Comparison of ENCODE assay signal across 19 mouse cellular contexts in the genomic region with DNA sequence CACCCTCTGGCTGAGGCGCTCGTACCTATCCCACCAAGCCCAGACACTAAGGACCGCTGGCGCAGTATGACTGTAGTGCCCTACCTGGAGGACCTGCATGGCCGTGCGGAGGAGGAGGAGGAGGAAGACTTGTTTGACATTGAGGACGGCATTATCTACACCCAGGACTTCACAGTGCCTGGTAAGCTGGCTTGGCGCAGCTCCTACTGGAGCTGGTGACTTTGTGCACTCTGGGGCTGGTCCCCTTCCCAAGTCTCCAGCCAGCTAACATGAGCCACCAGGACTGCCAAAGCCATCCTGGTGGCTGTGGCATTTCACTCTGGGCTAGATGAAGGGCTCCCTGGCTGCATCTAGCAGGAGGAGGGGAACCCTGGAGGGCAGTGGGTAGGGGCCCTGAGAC. TPM values are rescaled to one million over a fixed set of nuclear protein-coding genes. Genes with fewer than 3 reads are reported as not detected.
DNase-seq lines count a peak whose midpoint lies in the region; ATAC-seq and TF ChIP-seq lines count a peak whose summit lies in the region.
"Had no signal": no experiment of that assay in that cellular context is flagged by ENCODE, and none has a peak within 500 bp of the region (broad histone marks: within the 10 kb centered on the region; RNA-seq: fewer than 3 reads in every experiment).

No protein-coding gene starts in this region.

- DNase-seq in forebrain, embryonic 11.5 days (ENCODE audit: low spot score): no peak
- no peak for DNase-seq in hindbrain, embryonic 10.5 days (ENCODE audit: low spot score)
- no peak for DNase-seq in liver, embryonic 13.5 days
- no peak for DNase-seq in liver, embryonic 11.5 days (ENCODE audit: low spot score)
- no peak for DNase-seq in kidney, postnatal 14 days
- DNase-seq: adrenal gland, postnatal 25 days; gastrocnemius, postnatal 14 days; heart, adult 18-20 months; heart, postnatal 10 days; kidney, adult 11 months had no signal

- peaks cover 99% of the 10 kb centered on the region for H3K36me3 ChIP-seq in forebrain, embryonic 13.5 days (ENCODE audit: poor library complexity, severe bottlenecking)
- peaks cover 18% of the 10 kb centered on the region for H3K36me3 ChIP-seq in forebrain, embryonic 11.5 days (ENCODE audit: control insufficient read depth, insufficient read depth, low read length)
- peaks cover 100% of the 10 kb centered on the region for H3K36me3 ChIP-seq in hindbrain, embryonic 10.5 days
- H3K36me3 ChIP-seq in hindbrain, embryonic 16.5 days (ENCODE audit: control insufficient read depth, insufficient read depth, low read length): peaks cover 49% of the 10 kb centered on the region
- H3K36me3 ChIP-seq in liver, embryonic 13.5 days: peaks cover 99% of the 10 kb centered on the region
- H3K36me3 ChIP-seq in liver, embryonic 11.5 days (ENCODE audit: control insufficient read depth, insufficient read depth, low read length): peaks cover 70% of the 10 kb centered on the region
- H3K36me3 ChIP-seq in myocyte (ENCODE audit: control insufficient read depth, insufficient read depth): peaks cover 6% of the 10 kb centered on the region

- 94% methylated on average over 8 of the region's 8 CpGs for WGBS in forebrain, embryonic 13.5 days
- 94% methylated on average over 8 of the region's 8 CpGs for WGBS in forebrain, embryonic 11.5 days
- 95% methylated on average over 8 of the region's 8 CpGs for WGBS in hindbrain, embryonic 10.5 days
- WGBS in hindbrain, embryonic 16.5 days: 93% methylated on average over 6 of the region's 8 CpGs
- 95% methylated on average over 8 of the region's 8 CpGs for WGBS in liver, embryonic 13.5 days (ENCODE audit: insufficient replicate concordance)
- 96% methylated on average over 8 of the region's 8 CpGs for WGBS in liver, embryonic 11.5 days

- peaks cover 31% of the 10 kb centered on the region for H3K79me2 ChIP-seq in myocyte (ENCODE audit: control insufficient read depth, insufficient read depth)

- peak overlapping the region; percentile 2; the same call in 1 of the 2 replicates for H3K4me3 ChIP-seq in forebrain, embryonic 13.5 days
- H3K4me3 ChIP-seq in forebrain, embryonic 11.5 days (ENCODE audit: low read depth, low read length): no peak overlapping the region
- 0 out of 2 replicates have a peak overlapping the region, but pooled peaks have one; percentile 6 for H3K4me3 ChIP-seq in hindbrain, embryonic 10.5 days
- H3K4me3 ChIP-seq in hindbrain, embryonic 16.5 days (ENCODE audit: low read length): no peak overlapping the region
- no peak overlapping the region for H3K4me3 ChIP-seq in liver, embryonic 13.5 days (replicated peaks)
- H3K4me3 ChIP-seq in liver, embryonic 11.5 days (ENCODE audit: low read depth, low read length): no peak overlapping the region
- no peak overlapping the region for H3K4me3 ChIP-seq in myocyte
- H3K4me3 ChIP-seq: forebrain, embryonic 15.5 days; heart, embryonic 10.5 days; hindbrain, embryonic 15.5 days had no signal

- H3K9ac ChIP-seq in forebrain, embryonic 13.5 days: no peak overlapping the region
- no peak overlapping the region for H3K9ac ChIP-seq in forebrain, embryonic 11.5 days (ENCODE audit: low read length)
- no peak overlapping the region for H3K9ac ChIP-seq in hindbrain, embryonic 16.5 days (ENCODE audit: low read depth, low read length)
- H3K9ac ChIP-seq in liver, embryonic 13.5 days: no peak overlapping the region
- H3K9ac ChIP-seq in liver, embryonic 11.5 days (ENCODE audit: low read depth, low read length): no peak overlapping the region
- H3K9ac ChIP-seq: forebrain, embryonic 15.5 days; hindbrain, embryonic 15.5 days had no signal

- H3K4me2 ChIP-seq in forebrain, embryonic 13.5 days: no peak overlapping the region
- H3K4me2 ChIP-seq in forebrain, embryonic 11.5 days (ENCODE audit: low read depth, low read length, severe bottlenecking): no peak overlapping the region
- H3K4me2 ChIP-seq in hindbrain, embryonic 16.5 days (ENCODE audit: low read length): no peak overlapping the region
- no peak overlapping the region for H3K4me2 ChIP-seq in liver, embryonic 13.5 days
- H3K4me2 ChIP-seq in liver, embryonic 11.5 days: no peak overlapping the region
- no peak overlapping the region for H3K4me2 ChIP-seq in myocyte (ENCODE audit: low read depth)
- H3K4me2 ChIP-seq: forebrain, embryonic 15.5 days; hindbrain, embryonic 15.5 days had no signal

- H3K27me3 ChIP-seq in forebrain, embryonic 13.5 days: no peaks in the 10 kb centered on the region
- no peaks in the 10 kb centered on the region for H3K27me3 ChIP-seq in forebrain, embryonic 11.5 days (ENCODE audit: control insufficient read depth, insufficient read depth, low read length)
- H3K27me3 ChIP-seq in hindbrain, embryonic 10.5 days (ENCODE audit: insufficient read depth, poor library complexity, severe bottlenecking): peaks cover 29% of the 10 kb centered on the region
- no peaks in the 10 kb centered on the region for H3K27me3 ChIP-seq in hindbrain, embryonic 16.5 days (replicated peaks; ENCODE audit: control insufficient read depth, insufficient read depth, low read length)
- H3K27me3 ChIP-seq in liver, embryonic 13.5 days: no peaks in the 10 kb centered on the region
- H3K27me3 ChIP-seq in liver, embryonic 11.5 days (replicated peaks; ENCODE audit: control insufficient read depth, insufficient read depth, low read length): no peaks in the 10 kb centered on the region
- H3K27me3 ChIP-seq in myocyte (ENCODE audit: control insufficient read depth, insufficient read depth, insufficient read length): no peaks in the 10 kb centered on the region
- H3K27me3 ChIP-seq: CH12.LX; forebrain, embryonic 15.5 days; hindbrain, embryonic 15.5 days; Patski had no signal

- no peak for TF ChIP-seq POLR2A in myocyte (IDR thresholded peaks at IDR 0.05; ENCODE audit: insufficient read length, low read depth)

- H3K9me3 ChIP-seq in forebrain, embryonic 13.5 days (replicated peaks): no peaks in the 10 kb centered on the region
- no peaks in the 10 kb centered on the region for H3K9me3 ChIP-seq in forebrain, embryonic 11.5 days (ENCODE audit: control insufficient read depth, low read length)
- no peaks in the 10 kb centered on the region for H3K9me3 ChIP-seq in hindbrain, embryonic 10.5 days
- no peaks in the 10 kb centered on the region for H3K9me3 ChIP-seq in hindbrain, embryonic 16.5 days (ENCODE audit: control insufficient read depth, low read length)
- no peaks in the 10 kb centered on the region for H3K9me3 ChIP-seq in liver, embryonic 13.5 days (replicated peaks)
- H3K9me3 ChIP-seq in liver, embryonic 11.5 days (ENCODE audit: control insufficient read depth, low read length): no peaks in the 10 kb centered on the region
- H3K9me3 ChIP-seq: forebrain, embryonic 15.5 days; heart, embryonic 10.5 days; hindbrain, embryonic 15.5 days had no signal

- no peak overlapping the region for H3ac ChIP-seq in myocyte (ENCODE audit: control insufficient read depth, insufficient read length)

- no peak overlapping the region for H3K27ac ChIP-seq in forebrain, embryonic 13.5 days
- H3K27ac ChIP-seq in forebrain, embryonic 11.5 days (ENCODE audit: low read depth, low read length): no peak overlapping the region
- no peak overlapping the region for H3K27ac ChIP-seq in hindbrain, embryonic 10.5 days
- no peak overlapping the region for H3K27ac ChIP-seq in hindbrain, embryonic 16.5 days (ENCODE audit: low read depth, low read length)
- peak overlapping the region; percentile 95 for H3K27ac ChIP-seq in liver, embryonic 13.5 days
- no peak overlapping the region; the same call in 1 of the 2 replicates for H3K27ac ChIP-seq in liver, embryonic 11.5 days (ENCODE audit: low read depth, low read length)
- H3K27ac ChIP-seq: forebrain, embryonic 15.5 days; heart, embryonic 10.5 days; hindbrain, embryonic 15.5 days had no signal

- no peak for ATAC-seq in forebrain, embryonic 13.5 days
- ATAC-seq in forebrain, embryonic 11.5 days (replicated peaks; ENCODE audit: low FRiP score): no peak
- ATAC-seq in hindbrain, embryonic 16.5 days: no peak
- no peak for ATAC-seq in liver, embryonic 13.5 days (ENCODE audit: low read depth)
- no peak for ATAC-seq in liver, embryonic 11.5 days (replicated peaks; ENCODE audit: low FRiP score)
- ATAC-seq: activated CD4-positive, CD25-positive, alpha-beta regulatory T cell, adult 4 months; forebrain, embryonic 15.5 days; Patski had no signal

- peaks cover 17% of the 10 kb centered on the region for H3K4me1 ChIP-seq in forebrain, embryonic 13.5 days
- peaks cover 7% of the 10 kb centered on the region; the same call in 1 of the 2 replicates for H3K4me1 ChIP-seq in forebrain, embryonic 11.5 days (replicated peaks; ENCODE audit: control insufficient read depth, insufficient read depth, low read length)
- H3K4me1 ChIP-seq in hindbrain, embryonic 10.5 days (replicated peaks): peaks cover 36% of the 10 kb centered on the region
- peaks cover 11% of the 10 kb centered on the region for H3K4me1 ChIP-seq in hindbrain, embryonic 16.5 days (ENCODE audit: control insufficient read depth, insufficient read depth, low read depth, low read length)
- peaks cover 88% of the 10 kb centered on the region for H3K4me1 ChIP-seq in liver, embryonic 13.5 days (replicated peaks)
- peaks cover 31% of the 10 kb centered on the region for H3K4me1 ChIP-seq in liver, embryonic 11.5 days (replicated peaks; ENCODE audit: control insufficient read depth, insufficient read depth, low read length)

RNA-seq across cellular contexts. Expression of a gene that starts 10.5 kb away (rescaled TPM):
- 454 and 459 TPM in 2 replicates for polyA plus RNA-seq in forebrain, embryonic 13.5 days (2015; fragmentation: Nextera tagmentation; extraction: Ambion mirVana)
- polyA plus RNA-seq in forebrain, embryonic 11.5 days (2014; fragmentation: Nextera tagmentation; extraction: Ambion mirVana): 401 and 414 TPM in 2 replicates
- 484 and 504 TPM in 2 replicates for polyA plus RNA-seq in hindbrain, embryonic 10.5 days (2016; fragmentation: Nextera tagmentation; extraction: Ambion mirVana)
- 554 and 581 TPM in 2 replicates for polyA plus RNA-seq in hindbrain, embryonic 16.5 days (2015; fragmentation: Nextera tagmentation; extraction: Ambion mirVana)
- polyA plus RNA-seq in liver, embryonic 13.5 days (2015; fragmentation: Nextera tagmentation; extraction: Ambion mirVana): 358 and 362 TPM in 2 replicates
- 482 and 514 TPM in 2 replicates for polyA plus RNA-seq in liver, embryonic 11.5 days (2014; fragmentation: Nextera tagmentation; extraction: Ambion mirVana)
- polyA plus RNA-seq in myocyte (2012; fragmentation: generic; extraction: Trizol): 1,163 TPM

RNA-seq across cellular contexts. Expression of a gene that starts 12.3 kb away (rescaled TPM):
- 20.7 and 21.6 TPM in 2 replicates for polyA plus RNA-seq in forebrain, embryonic 13.5 days (2015; fragmentation: Nextera tagmentation; extraction: Ambion mirVana)
- polyA plus RNA-seq in forebrain, embryonic 11.5 days (2014; fragmentation: Nextera tagmentation; extraction: Ambion mirVana): 26.5 and 31.6 TPM in 2 replicates
- polyA plus RNA-seq in hindbrain, embryonic 10.5 days (2016; fragmentation: Nextera tagmentation; extraction: Ambion mirVana): 18.5 and 21.1 TPM in 2 replicates
- 17.7 and 18.3 TPM in 2 replicates for polyA plus RNA-seq in hindbrain, embryonic 16.5 days (2015; fragmentation: Nextera tagmentation; extraction: Ambion mirVana)
- 16.2 and 18.3 TPM in 2 replicates for polyA plus RNA-seq in liver, embryonic 13.5 days (2015; fragmentation: Nextera tagmentation; extraction: Ambion mirVana)
- 25.1 and 33.5 TPM in 2 replicates for polyA plus RNA-seq in liver, embryonic 11.5 days (2014; fragmentation: Nextera tagmentation; extraction: Ambion mirVana)
- polyA plus RNA-seq in myocyte (2012; fragmentation: generic; extraction: Trizol): 150 TPM

RNA-seq across cellular contexts. Expression of a gene that starts 12.7 kb away (rescaled TPM):
- 21.2 and 26.8 TPM in 2 replicates for polyA plus RNA-seq in forebrain, embryonic 13.5 days (2015; fragmentation: Nextera tagmentation; extraction: Ambion mirVana)
- polyA plus RNA-seq in forebrain, embryonic 11.5 days (2014; fragmentation: Nextera tagmentation; extraction: Ambion mirVana): 10.4 and 15.0 TPM in 2 replicates
- polyA plus RNA-seq in hindbrain, embryonic 10.5 days (2016; fragmentation: Nextera tagmentation; extraction: Ambion mirVana): 7.1 and 15.0 TPM in 2 replicates
- polyA plus RNA-seq in hindbrain, embryonic 16.5 days (2015; fragmentation: Nextera tagmentation; extraction: Ambion mirVana): 98.8 and 130 TPM in 2 replicates
- polyA plus RNA-seq in liver, embryonic 13.5 days (2015; fragmentation: Nextera tagmentation; extraction: Ambion mirVana): 0.54 and 0.69 TPM in 2 replicates
- polyA plus RNA-seq in liver, embryonic 11.5 days (2014; fragmentation: Nextera tagmentation; extraction: Ambion mirVana): 2.8 and 3.1 TPM in 2 replicates
- polyA plus RNA-seq in myocyte (2012; fragmentation: generic; extraction: Trizol): 10.0 TPM

RNA-seq across cellular contexts. Expression of a gene that starts 20.2 kb away (rescaled TPM):
- 35.1 and 37.9 TPM in 2 replicates for polyA plus RNA-seq in forebrain, embryonic 13.5 days (2015; fragmentation: Nextera tagmentation; extraction: Ambion mirVana)
- polyA plus RNA-seq in forebrain, embryonic 11.5 days (2014; fragmentation: Nextera tagmentation; extraction: Ambion mirVana): 58.3 and 66.4 TPM in 2 replicates
- 22.3 and 24.6 TPM in 2 replicates for polyA plus RNA-seq in hindbrain, embryonic 10.5 days (2016; fragmentation: Nextera tagmentation; extraction: Ambion mirVana)
- polyA plus RNA-seq in hindbrain, embryonic 16.5 days (2015; fragmentation: Nextera tagmentation; extraction: Ambion mirVana): 16.0 and 16.1 TPM in 2 replicates
- 3.0 and 3.3 TPM in 2 replicates for polyA plus RNA-seq in liver, embryonic 13.5 days (2015; fragmentation: Nextera tagmentation; extraction: Ambion mirVana)
- polyA plus RNA-seq in liver, embryonic 11.5 days (2014; fragmentation: Nextera tagmentation; extraction: Ambion mirVana): 19.2 and 20.1 TPM in 2 replicates
- polyA plus RNA-seq in myocyte (2012; fragmentation: generic; extraction: Trizol): 131 TPM

RNA-seq across cellular contexts. Expression of a gene that starts 22.5 kb away (rescaled TPM):
- polyA plus RNA-seq in forebrain, embryonic 13.5 days (2015; fragmentation: Nextera tagmentation; extraction: Ambion mirVana): 11.6 and 13.6 TPM in 2 replicates
- polyA plus RNA-seq in forebrain, embryonic 11.5 days (2014; fragmentation: Nextera tagmentation; extraction: Ambion mirVana): 12.5 and 13.6 TPM in 2 replicates
- polyA plus RNA-seq in hindbrain, embryonic 10.5 days (2016; fragmentation: Nextera tagmentation; extraction: Ambion mirVana): 16.8 and 17.2 TPM in 2 replicates
- 10.3 and 13.0 TPM in 2 replicates for polyA plus RNA-seq in hindbrain, embryonic 16.5 days (2015; fragmentation: Nextera tagmentation; extraction: Ambion mirVana)
- 9.2 and 9.9 TPM in 2 replicates for polyA plus RNA-seq in liver, embryonic 13.5 days (2015; fragmentation: Nextera tagmentation; extraction: Ambion mirVana)
- polyA plus RNA-seq in liver, embryonic 11.5 days (2014; fragmentation: Nextera tagmentation; extraction: Ambion mirVana): 17.7 and 19.2 TPM in 2 replicates
- polyA plus RNA-seq in myocyte (2012; fragmentation: generic; extraction: Trizol): 44.6 TPM

Comparison
In these comparisons a context has a peak if more than half of its experiments do, and no peak if none do; other contexts are left out.
1. H3K4me3 ChIP-seq: peak in forebrain, embryonic 13.5 days (single experiment) and hindbrain, embryonic 10.5 days (single experiment); none in forebrain, embryonic 11.5 days (single experiment), hindbrain, embryonic 16.5 days (single experiment), liver, embryonic 13.5 days (single experiment), liver, embryonic 11.5 days (single experiment) and myocyte (single experiment).